Mouse (Mus musculus): ENCODE data around the gene Rerg. TPM values are rescaled to one million over a fixed set of nuclear protein-coding genes. Genes with fewer than 3 reads are reported as not detected.
"Not testable (repeated sequence)": the region's sequence is repeated elsewhere in the genome, so short reads cannot be mapped to it uniquely, and the experiment has no call there.

Gene Rerg
- polyA plus RNA-seq, 1 experiment, result not detected

DNA sequence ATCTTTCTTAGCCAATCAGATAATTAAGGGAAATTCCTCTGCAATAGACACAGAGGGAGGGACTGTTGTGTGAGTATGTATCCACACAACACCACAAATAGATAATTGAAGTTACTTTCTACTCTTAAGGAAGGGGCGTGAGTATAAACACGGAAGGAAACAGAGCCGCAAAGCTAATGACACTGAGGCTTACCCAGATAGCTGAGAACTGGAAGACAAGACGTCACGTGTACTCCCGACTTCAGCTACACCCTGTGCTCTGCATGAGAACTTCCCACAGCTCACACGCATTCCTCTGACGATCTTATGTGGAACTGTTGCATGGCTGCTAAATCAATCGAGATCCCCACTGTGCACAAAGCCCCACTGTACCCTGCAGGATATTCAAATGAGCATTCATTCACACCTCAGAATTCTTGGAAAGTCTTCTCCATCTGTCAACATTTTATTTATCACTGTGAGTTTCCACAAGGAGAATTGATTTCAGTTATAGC lies 125.2 kb downstream of the Rerg start:
- Histone ChIP-seq H3K4me1 (no peaks in the 10 kb centered on the region), H3K27me3 (replicated peaks) (no peaks in the 10 kb centered on the region), H3K4me3 (replicated peaks) (no peak overlapping the region), H3K36me3 (replicated peaks; ENCODE audit: low read length) (no peaks in the 10 kb centered on the region), H3K9me3 (peaks cover 20% of the 10 kb centered on the region)
- TF ChIP-seq GATA1 (IDR thresholded peaks at IDR 0.05; ENCODE audit: borderline replicate concordance, low read length) (no peak), FLI1 (IDR thresholded peaks at IDR 0.05; ENCODE audit: low read length) (no peak)

DNA sequence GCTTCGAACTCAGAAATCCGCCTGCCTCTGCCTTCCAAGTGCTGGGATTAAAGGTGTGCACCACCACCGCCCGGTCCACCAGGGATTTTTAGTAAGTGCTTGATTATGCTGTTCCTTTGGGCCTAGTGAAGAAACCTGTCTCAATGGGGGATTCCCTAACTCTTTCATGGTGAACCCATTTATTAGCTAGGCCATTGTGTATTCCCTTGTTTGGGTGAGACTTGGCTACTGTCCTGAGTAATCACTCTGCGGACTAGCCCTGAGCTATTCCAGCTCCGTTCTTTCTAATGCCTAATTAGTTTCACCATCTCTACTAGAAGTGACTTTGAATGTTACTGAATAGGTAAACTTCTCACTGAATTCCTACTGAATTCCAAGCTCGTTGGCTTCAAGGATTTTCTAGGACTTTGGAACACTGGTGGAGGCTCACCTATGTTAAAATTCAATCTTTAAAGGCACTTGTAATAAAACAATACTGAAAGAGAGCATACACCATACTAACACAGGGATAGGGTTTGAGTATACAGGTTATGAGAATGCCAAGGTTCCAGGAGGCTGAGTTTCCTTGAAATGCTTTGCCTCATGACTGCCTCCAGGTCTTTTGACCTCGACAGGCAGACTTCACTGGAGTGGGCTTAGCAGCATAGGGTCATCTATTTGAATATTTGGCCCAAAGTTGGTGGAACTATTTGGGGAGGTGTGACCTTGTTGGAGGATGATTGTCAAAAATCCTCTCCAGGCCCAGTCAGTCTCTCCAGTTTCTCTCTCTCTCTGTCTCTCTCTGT lies 134.5 kb downstream of the Rerg start:
- not testable (repeated sequence) for H3K36me3 ChIP-seq (replicated peaks; ENCODE audit: low read length)

DNA sequence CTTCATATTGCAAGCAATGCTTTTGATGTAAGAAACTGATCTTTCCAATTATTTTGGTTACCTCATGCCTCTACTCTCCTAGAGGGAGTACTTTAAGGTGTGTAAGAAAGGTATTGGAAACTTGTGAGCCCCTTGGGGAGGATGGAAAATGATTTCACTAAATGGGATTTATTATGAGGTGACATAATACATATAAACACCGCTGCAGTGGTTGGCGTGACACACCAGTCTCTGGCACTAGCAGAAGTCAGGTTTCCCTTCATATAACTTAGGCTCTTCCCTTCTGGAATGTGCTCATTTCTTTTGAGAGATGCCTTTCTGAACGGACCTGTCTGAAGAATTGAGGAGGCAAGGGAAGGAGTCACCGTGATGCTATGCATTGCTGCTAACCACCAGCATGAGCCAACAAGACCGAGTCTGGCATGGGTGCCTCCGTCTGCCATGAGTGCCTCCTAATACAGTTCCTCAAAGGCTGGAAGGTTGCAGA lies 139.6 kb downstream of the Rerg start:
- Histone ChIP-seq H3K36me3 (replicated peaks; ENCODE audit: low read length) (no peaks in the 10 kb centered on the region), H3K9me3 (peaks cover 7% of the 10 kb centered on the region), H3K4me1 (no peaks in the 10 kb centered on the region), H3K4me3 (replicated peaks) (no peak overlapping the region), H3K27me3 (replicated peaks) (no peaks in the 10 kb centered on the region)
- TF ChIP-seq GATA1 (IDR thresholded peaks at IDR 0.05; ENCODE audit: borderline replicate concordance, low read length) (no peak), FLI1 (IDR thresholded peaks at IDR 0.05; ENCODE audit: low read length) (no peak)

More for the DNA sequence above, 134.5 kb downstream of the Rerg start:
- not testable (repeated sequence) for H3K9me3 ChIP-seq; H3K4me1 ChIP-seq; H3K27me3 ChIP-seq (replicated peaks); H3K4me3 ChIP-seq (replicated peaks)

DNA sequence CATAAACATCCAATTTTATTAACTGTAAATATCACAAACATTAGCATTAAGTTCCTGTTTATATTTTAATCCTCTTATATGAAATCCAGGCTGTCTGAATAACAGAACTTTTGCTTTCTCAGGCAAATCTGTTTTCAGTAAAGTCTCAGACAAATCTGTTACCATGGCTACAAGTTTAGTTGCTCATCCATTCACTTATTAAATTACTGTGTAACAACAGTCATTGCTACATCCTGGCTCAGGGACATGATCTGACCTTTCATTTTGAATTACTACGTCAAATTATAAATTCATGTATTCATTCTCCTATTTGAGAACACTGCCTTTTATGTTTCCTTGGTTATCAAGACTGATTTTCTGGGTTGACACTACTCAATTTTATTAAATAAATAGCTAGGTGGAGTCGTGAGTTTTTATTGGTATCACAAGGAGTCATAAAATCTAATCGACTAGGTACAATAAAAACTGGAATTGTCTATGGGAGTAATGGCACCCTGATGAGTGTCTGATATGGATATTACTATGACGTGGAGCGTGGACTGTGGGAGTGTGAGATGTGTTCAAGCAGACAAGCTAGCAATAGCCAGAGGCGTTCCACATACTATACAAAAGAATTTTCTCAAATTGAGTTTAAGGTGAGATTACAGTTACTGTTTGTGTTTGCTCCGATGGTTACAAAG lies 140.2 kb downstream of the Rerg start:
- no peaks in the 10 kb centered on the region for H3K36me3 ChIP-seq (replicated peaks; ENCODE audit: low read length)
- H3K4me3 ChIP-seq (replicated peaks), result no peak overlapping the region
- no peaks in the 10 kb centered on the region for H3K27me3 ChIP-seq (replicated peaks)
- peaks cover 7% of the 10 kb centered on the region for H3K9me3 ChIP-seq
- H3K4me1 ChIP-seq, result no peaks in the 10 kb centered on the region
- no peak for TF ChIP-seq FLI1 (IDR thresholded peaks at IDR 0.05; ENCODE audit: low read length)
- no peak for TF ChIP-seq GATA1 (IDR thresholded peaks at IDR 0.05; ENCODE audit: borderline replicate concordance, low read length)

DNA sequence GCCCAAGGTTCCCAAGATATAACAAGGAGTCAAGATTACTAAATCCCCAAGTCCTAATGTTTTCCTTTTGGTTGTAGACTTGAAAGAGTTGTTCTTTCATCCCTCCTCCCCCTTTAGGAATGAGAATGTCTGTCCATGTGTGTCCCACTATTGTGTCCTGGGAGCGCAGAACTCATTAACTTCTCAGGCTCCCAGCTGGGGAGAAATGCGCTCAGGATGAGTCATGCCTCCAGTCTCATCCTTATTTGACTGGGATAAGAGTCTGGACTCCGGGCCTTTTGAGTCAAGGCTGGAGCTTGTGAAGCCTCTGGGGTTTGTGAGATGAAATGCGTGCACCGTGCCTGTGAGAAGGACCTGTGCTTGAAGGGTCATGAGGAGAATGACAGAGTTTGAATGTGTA lies 144.8 kb downstream of the Rerg start:
- H3K36me3 ChIP-seq (replicated peaks; ENCODE audit: low read length), result no peaks in the 10 kb centered on the region
- H3K27me3 ChIP-seq (replicated peaks), result no peaks in the 10 kb centered on the region
- no peak overlapping the region for H3K4me3 ChIP-seq (replicated peaks)

GRCm38 (mm10) chr6:137024541-137024940 lies 145.8 kb downstream of the Rerg start:
- H3K4me1 ChIP-seq, result no peaks in the 10 kb centered on the region
- H3K36me3 ChIP-seq (replicated peaks; ENCODE audit: low read length), result no peaks in the 10 kb centered on the region
- no peaks in the 10 kb centered on the region for H3K27me3 ChIP-seq (replicated peaks)
- H3K9me3 ChIP-seq, result no peaks in the 10 kb centered on the region
- no peak overlapping the region for H3K4me3 ChIP-seq (replicated peaks)
- TF ChIP-seq GATA1 (IDR thresholded peaks at IDR 0.05; ENCODE audit: borderline replicate concordance, low read length) (no peak), FLI1 (IDR thresholded peaks at IDR 0.05; ENCODE audit: low read length) (no peak)

More for the DNA sequence above, 144.8 kb downstream of the Rerg start:
- TF ChIP-seq GATA1 (IDR thresholded peaks at IDR 0.05; ENCODE audit: borderline replicate concordance, low read length) (no peak), FLI1 (IDR thresholded peaks at IDR 0.05; ENCODE audit: low read length) (no peak)
- Histone ChIP-seq H3K9me3 (no peaks in the 10 kb centered on the region), H3K4me1 (no peaks in the 10 kb centered on the region)

GRCm38 (mm10) chr6:137017216-137017973 lies 152.9 kb downstream of the Rerg start:
- no peaks in the 10 kb centered on the region for H3K36me3 ChIP-seq (replicated peaks; ENCODE audit: low read length)
- TF ChIP-seq GATA1 (IDR thresholded peaks at IDR 0.05; ENCODE audit: borderline replicate concordance, low read length), result no peak
- no peak for TF ChIP-seq FLI1 (IDR thresholded peaks at IDR 0.05; ENCODE audit: low read length)
- H3K4me1 ChIP-seq, result no peaks in the 10 kb centered on the region

DNA sequence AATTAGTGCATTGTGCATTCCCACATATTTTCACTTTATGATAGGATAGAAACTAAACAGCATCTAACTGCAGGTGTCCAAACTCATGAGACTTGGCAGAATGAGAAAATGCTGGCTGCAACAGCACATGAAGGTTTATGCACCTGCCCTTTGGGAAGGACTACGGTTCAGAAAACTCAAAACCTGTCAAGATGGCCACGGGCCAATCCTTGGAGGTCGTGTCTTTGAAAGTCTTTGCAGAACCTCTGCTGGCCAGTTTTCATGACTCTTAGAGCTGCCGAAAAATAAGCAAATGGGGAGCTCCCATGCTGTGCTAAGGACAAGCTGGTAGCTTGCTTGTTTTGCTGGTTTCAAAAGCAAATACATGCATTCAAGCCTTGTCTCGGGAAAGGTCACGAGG lies 156.0 kb downstream of the Rerg start:
- no peak overlapping the region for H3K4me3 ChIP-seq (replicated peaks)
- TF ChIP-seq FLI1 (IDR thresholded peaks at IDR 0.05; ENCODE audit: low read length) (no peak), GATA1 (IDR thresholded peaks at IDR 0.05; ENCODE audit: borderline replicate concordance, low read length) (no peak)
- H3K36me3 ChIP-seq (replicated peaks; ENCODE audit: low read length), result no peaks in the 10 kb centered on the region
- H3K27me3 ChIP-seq (replicated peaks), result no peaks in the 10 kb centered on the region
- H3K4me1 ChIP-seq, result no peaks in the 10 kb centered on the region
- H3K9me3 ChIP-seq, result 0 out of 2 replicates have a peak, but pooled peaks cover 2% of the 10 kb centered on the region

More at GRCm38 (mm10) chr6:137017216-137017973, 152.9 kb downstream of the Rerg start:
- Histone ChIP-seq H3K4me3 (replicated peaks) (no peak overlapping the region), H3K9me3 (0 out of 2 replicates have a peak, but pooled peaks cover under 1% of the 10 kb centered on the region), H3K27me3 (replicated peaks) (no peaks in the 10 kb centered on the region)

GRCm38 (mm10) chr6:137011187-137011586 lies 159.1 kb downstream of the Rerg start:
- Histone ChIP-seq H3K27me3 (replicated peaks) (no peaks in the 10 kb centered on the region), H3K4me3 (replicated peaks) (no peak overlapping the region), H3K9me3 (0 out of 2 replicates have a peak, but pooled peaks cover 2% of the 10 kb centered on the region), H3K36me3 (replicated peaks; ENCODE audit: low read length) (no peaks in the 10 kb centered on the region), H3K4me1 (no peaks in the 10 kb centered on the region)
- no peak for TF ChIP-seq GATA1 (IDR thresholded peaks at IDR 0.05; ENCODE audit: borderline replicate concordance, low read length)
- TF ChIP-seq FLI1 (IDR thresholded peaks at IDR 0.05; ENCODE audit: low read length), result no peak

Other genes starting within 250 kb of the Rerg start
- gene Erp27, start 248.3 kb downstream of the Rerg start, polyA plus RNA-seq (2012; ENCODE audit: insufficient read depth, low replicate concordance), result not detected in 2 replicates
- gene Pde6h, start 246.7 kb downstream of the Rerg start, polyA plus RNA-seq (2012; ENCODE audit: insufficient read depth, low replicate concordance), result 0.06 TPM in 1 of 2 replicates, not detected in the other
- gene Arhgdib, start 228.6 kb downstream of the Rerg start, polyA plus RNA-seq (2012; ENCODE audit: insufficient read depth, low replicate concordance), result 310 and 435 TPM in 2 replicates
- gene Ptpro, start 81.8 kb upstream of the Rerg start, polyA plus RNA-seq (2012; ENCODE audit: insufficient read depth, low replicate concordance), result 0.29 TPM in 1 of 2 replicates, not detected in the other

Measured in megakaryocyte, embryonic 14.5 days (primary cell).